Mouse (Mus musculus) MN1 (cell line): ENCODE results near the gene Nova2.

Experiments used
- DNase-seq: peaks from one replicate; pipeline ENCODE4 v3.0.0-alpha.2; 2016; ENCODE audit warnings: low spot score

Nova2 gene

GRCm38 (mm10) chr7:18924321-18924720 is 1.4 kb upstream of the Nova2 start:
- DNase-seq = no peak

DNA sequence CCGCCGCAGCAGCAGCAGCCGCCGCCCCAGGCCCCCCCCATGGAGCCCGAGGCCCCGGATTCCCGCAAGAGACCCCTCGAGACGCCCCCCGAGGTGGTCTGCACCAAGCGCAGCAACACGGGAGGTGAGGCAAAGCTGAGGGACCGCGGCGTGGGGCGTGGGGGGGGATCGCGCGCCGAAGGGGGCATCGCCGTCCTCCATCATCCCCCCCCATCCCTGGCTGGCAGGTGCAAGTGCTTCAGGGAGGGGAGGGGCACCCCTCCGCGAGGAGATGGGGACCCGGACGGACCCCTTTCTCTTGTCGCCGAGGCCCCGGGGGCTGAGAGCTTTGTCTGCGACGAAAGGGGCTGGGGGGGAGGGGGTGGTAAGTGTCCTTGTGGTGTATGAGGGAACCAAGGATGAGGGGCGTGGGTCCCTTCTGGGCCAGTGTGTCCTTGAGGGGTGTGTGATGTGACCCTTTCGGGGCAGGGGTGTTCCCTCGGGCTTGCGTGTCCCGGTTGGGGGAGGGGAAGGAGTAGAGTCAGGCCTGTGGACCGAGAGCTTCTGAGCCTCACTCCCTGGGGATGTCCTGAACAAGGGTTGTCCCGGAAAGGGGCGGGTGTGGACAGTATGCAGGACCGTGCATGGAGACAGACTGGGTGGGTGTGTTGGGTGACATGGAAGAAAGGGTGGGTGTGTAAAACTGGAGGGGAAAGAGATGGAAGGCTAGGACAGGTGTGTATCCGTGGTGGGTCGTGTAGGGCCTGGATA is 528 bp downstream of the Nova2 start:
- peak; percentile 58 for DNase-seq

- DNase-seq = no peak
Observed at GRCm38 (mm10) chr7:18926911-18927310, 1.2 kb downstream of the Nova2 start.

DNA sequence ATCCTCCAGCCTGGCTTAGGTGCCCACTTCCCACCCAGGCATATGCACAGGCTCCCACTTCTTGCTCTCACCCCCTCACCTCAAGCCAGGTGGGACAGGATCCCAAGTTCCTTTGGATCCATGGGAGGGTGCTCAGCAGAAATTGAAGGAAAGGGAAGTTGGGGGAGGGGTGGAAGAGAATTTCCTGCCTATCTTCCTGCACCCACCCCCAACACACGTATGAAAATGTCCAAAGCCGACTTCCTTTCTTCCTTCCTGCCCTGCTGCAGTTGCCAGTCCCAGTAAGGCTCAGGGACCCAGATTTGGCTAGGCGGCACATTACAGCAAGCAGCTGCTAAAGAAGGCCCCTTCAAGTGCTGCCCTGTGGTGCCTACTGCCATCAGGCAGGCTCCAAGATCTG is 2.1 kb downstream of the Nova2 start:
- DNase-seq = no peak

DNA sequence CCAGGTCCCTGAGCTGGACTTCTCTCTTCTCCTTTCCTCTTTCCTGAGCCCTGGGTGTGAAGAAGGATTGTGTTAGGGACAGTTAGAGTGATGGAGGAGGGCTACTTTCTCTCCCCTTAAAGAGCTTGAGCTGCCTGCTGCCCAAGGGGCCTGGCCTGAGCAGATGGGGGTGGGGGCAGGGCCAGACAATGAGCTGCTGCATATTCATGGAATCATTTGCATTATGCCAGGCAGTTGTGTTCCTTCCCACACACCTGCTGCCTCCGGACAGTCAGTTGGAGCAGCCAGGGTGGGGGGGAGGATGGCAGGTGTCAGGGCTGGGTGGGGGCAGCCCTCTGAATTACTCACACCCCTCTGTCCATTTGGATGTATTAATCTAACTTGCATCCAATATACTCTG is 16.7 kb downstream of the Nova2 start:
- no peak for DNase-seq

DNA sequence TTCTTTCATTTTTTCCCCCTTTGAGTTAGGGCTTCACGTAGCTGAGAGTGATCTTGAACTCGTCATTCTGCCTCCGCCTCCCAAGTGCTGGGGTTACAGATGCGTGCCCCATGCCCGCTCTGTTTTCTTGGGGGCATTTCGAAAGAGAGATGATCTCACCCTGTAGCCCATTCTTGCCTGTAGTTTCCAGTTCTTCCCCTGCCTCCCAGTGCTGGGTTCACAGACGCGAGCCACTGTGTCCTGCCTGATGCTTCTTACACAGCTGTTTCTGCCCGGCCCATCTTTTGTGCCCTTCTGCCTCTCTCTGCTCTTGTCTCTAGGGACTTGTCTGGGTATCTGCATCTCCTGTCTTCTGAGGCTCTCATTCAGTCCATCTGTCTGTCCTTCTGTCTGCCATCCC is 17.1 kb downstream of the Nova2 start:
- no peak for DNase-seq

- DNase-seq = peak; percentile 40
Observed at GRCm38 (mm10) chr7:18948151-18948550, 22.5 kb downstream of the Nova2 start.

- DNase-seq = peak; percentile 67
Observed at GRCm38 (mm10) chr7:18949781-18950522, 24.3 kb downstream of the Nova2 start.

- peak; percentile 9 for DNase-seq
Observed at GRCm38 (mm10) chr7:18950523-18951315, 25.0 kb downstream of the Nova2 start.

DNA sequence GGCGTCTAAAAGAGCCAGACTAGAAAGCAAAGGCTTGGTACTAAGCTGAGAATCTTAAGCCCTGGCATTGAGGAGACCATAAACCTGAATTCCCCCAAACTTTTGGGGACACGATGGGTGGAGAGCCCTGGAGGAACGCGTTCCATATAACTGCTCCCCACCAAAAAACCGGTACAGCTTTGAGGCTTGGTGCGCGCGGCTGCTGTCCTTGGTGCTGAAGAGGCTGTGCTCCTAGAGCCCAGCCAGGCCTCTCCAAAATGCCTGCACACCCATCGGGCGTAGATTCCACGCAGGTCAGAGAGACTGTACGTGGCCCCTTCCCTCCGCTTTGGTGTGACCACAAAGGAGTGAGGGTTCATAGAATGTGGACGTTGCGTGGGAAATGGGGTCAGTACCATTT is 25.7 kb downstream of the Nova2 start:
- no peak for DNase-seq

GRCm38 (mm10) chr7:18957569-18958383 is 32.1 kb downstream of the Nova2 start:
- DNase-seq = no peak

GRCm38 (mm10) chr7:18958384-18958766 is 32.7 kb downstream of the Nova2 start:
- DNase-seq = no peak

- DNase-seq = no peak
Observed at GRCm38 (mm10) chr7:18959446-18959845, 33.8 kb downstream of the Nova2 start.

GRCm38 (mm10) chr7:18962171-18962792 is 36.6 kb downstream of the Nova2 start:
- DNase-seq = no peak

DNA sequence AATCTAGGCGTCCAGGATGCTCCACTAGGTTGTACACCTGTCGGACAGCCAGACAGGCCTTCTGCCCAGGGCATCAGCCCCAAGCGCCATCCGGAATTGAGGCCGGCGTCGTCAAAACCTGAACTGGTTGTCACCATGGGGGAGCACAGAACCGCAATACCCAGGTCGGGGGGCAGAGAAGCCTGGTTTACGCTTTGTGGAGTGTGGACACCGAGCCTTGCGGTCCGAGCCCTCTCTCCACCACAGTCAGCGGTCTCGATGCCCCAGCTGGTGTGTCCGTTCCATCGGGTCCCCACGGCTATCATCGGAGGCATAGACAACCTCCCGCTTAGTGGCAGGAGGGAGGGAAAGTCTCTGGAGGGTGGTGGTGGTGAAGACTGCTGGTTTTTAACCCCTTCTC is 37.1 kb downstream of the Nova2 start:
- DNase-seq = no peak

- no peak for DNase-seq
Observed at GRCm38 (mm10) chr7:18963294-18963843, 37.7 kb downstream of the Nova2 start.

DNA sequence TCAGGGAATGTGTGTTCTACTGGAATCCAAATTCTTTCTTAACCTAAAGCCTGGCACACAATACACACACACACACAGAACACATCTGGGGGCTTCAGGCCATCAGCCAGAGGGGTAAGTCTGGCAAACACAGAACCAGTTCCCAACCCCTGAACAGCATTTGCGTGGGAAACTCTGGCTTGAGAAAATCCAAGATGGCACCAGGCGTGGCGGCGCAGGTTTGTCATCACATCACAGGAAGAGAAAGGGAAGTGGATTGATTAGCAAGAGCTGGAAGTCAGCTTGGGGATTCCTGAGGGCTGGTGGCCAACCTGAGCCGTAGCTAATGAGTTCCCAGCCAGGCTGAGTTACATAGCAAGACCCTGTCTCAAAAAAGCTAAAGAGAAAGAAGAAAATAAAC is 39.6 kb downstream of the Nova2 start:
- no peak for DNase-seq

DNA sequence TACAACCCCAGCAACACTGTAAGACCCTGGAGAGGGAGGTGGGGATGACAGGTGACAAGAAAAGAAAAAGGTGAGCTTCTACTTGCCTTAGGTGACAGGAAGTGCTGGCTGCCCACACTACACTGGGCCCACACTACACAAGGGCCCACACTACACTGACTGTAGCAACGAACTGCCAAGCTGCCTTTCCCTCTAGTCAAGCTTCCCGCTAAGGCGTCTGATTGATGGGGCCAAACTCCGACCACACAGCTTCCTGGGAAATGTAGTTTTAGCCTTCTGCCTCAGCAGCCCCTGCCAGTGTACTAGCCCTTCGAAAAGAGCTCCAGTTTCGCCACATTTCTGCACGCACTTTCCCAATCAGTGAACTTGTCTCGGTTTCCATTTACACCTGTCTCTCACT is 41.9 kb downstream of the Nova2 start:
- no peak for DNase-seq

DNA sequence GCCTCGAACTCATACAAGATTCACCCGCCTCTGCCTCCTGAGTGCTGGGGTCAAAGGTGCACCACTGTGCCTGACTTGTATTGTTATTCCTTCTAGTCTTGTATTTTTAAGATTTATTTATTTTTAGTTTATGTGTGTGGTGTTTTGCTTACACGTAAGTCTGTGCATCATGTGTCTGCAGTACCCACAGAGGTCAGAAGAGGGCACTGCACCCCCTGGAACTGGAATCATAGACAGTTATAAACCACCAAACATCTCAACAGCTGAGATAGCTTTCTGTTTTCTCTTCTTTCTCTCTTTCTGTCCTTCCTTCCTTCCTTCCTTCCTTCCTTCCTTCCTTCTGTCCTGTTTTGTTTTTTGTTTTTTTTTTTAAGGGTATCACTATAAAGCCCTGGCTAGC is 45.3 kb downstream of the Nova2 start:
- DNase-seq = no peak

DNA sequence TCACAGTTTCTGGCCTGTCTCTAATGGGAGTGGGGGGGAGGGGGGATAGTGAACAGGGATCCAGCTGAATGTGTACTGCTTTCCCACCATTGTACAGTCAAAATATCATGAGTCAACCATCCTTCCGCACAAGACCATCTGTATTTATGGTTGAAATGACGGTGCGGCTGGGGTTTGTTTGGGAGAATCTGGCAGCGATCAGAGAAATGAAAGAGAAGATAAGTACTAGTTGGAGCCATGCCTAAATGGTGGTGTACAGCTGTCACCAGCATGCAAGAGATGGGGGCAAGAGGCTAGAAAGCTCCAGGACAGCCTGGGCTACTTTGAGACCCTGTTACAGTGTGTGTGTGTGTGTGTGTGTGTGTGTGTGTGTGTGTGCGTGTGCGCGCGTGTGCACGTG is 52.7 kb downstream of the Nova2 start:
- peak; percentile 41 for DNase-seq

- DNase-seq = peak; percentile 48
Observed at GRCm38 (mm10) chr7:18986503-18986902, 60.8 kb downstream of the Nova2 start.
